Mouse (Mus musculus) cerebellum, adult 9-10 months (tissue): ENCODE results near the gene Tpo.

Experiments used
- DNase-seq: peaks from one replicate; pipeline ENCODE4 v3.0.0; 2022

The Tpo gene

DNA sequence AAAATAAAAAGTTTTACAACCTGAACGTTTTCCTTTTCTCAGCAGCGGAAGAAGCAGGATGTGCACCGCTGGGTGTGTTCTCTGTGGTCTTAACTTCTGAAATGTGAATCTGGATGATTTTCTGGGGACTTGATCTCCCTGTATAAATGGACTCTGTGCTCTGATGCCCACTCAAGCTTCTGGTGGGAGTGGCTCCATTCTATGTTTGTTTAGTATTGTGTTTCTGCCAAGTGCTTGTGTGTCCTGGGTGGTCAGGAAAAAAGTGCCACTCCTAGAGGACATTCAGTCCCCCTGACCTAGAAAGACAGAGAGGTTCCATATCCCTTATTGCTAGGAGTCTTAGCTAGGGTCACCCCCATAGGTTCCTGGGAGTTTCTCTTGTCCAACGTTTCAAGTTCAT lies at the start of gene Tpo:
Tpo (minus strand) TSS at position 101 of the 400 bp plus-strand sequence.
- no peak for DNase-seq

DNA sequence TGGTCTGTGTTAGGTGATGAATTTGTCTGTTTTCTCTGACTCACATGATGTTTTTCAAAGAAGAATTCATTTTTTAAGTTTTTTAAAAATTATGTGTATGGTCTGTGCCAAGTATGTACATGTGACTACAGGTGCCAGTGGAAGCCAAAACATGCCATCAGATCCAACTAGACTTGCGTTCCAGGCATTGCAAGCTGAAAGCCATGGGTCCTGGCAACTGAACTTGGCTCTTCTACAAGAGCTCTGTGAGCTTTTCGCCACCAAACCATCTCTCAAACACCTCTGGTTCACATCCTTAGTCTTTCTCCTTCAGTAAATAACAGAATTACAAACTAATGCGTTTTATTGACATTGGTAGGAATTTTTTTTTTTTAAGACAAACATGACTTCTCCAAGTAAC lies 49.3 kb upstream of the Tpo start:
- DNase-seq = no peak

DNA sequence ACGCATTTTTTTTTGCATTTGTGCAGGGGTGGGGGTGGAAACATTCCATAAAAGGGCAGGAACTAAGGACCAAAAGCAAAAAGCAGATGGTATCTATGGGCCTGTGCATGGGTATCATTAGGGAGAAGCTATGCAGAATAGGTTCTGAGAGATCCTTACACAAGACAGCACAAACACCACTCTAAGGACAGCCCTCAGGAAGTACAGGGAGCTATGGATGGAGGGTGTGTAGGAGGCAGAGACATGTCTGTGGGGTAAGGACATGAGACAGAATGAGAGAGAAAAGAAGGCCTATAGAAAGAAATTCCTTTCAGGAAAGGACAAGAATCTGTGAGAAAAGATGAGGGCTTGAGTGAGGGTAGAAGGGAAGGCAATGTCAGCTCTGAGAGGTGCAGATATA lies 47.2 kb upstream of the Tpo start:
- DNase-seq = no peak

DNA sequence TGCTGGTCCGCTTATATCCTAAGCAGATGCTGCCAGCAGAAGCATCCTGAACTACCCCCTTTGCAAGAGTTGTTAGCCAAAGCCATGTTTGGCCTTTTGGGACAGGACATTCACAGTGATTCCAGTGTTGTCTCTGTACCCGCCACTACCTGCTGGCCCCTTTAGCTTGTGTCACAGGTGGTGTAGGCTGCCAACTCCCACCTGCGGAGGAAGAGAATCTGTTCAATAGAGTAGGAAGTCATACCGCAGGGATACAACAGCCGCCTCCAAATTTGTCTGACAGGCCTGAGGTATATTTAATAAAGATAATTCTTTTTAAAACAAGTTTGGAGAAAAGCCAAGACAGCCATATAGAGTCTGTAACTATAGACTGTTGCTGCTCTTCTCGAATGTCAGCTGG lies 45.5 kb upstream of the Tpo start:
- no peak for DNase-seq

GRCm38 (mm10) chr12:30177529-30177928 lies 45.1 kb upstream of the Tpo start:
- DNase-seq = no peak

DNA sequence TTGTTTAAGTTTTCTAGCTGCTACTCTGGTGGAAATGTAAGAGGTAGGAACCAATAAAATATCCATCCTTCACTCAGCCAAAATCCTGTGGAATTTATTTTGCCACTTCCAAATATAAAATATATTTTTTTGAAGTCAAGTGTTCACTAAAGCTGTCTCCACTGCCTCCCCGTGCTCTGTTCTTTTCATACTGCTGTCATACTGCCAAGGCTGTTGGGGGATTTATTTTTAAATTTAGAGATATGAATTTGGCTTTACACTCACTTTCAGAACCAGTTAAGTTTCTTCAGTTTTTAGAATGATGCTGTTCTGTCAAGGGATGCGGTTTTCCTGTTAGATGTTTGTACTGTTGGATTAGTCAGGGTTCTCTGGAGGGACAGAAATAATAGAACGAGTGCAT lies 36.1 kb upstream of the Tpo start:
- no peak for DNase-seq

- DNase-seq = no peak
Measured at GRCm38 (mm10) chr12:30164538-30164937, 32.1 kb upstream of the Tpo start.

- no peak for DNase-seq
Measured at GRCm38 (mm10) chr12:30164005-30164404, 31.6 kb upstream of the Tpo start.

DNA sequence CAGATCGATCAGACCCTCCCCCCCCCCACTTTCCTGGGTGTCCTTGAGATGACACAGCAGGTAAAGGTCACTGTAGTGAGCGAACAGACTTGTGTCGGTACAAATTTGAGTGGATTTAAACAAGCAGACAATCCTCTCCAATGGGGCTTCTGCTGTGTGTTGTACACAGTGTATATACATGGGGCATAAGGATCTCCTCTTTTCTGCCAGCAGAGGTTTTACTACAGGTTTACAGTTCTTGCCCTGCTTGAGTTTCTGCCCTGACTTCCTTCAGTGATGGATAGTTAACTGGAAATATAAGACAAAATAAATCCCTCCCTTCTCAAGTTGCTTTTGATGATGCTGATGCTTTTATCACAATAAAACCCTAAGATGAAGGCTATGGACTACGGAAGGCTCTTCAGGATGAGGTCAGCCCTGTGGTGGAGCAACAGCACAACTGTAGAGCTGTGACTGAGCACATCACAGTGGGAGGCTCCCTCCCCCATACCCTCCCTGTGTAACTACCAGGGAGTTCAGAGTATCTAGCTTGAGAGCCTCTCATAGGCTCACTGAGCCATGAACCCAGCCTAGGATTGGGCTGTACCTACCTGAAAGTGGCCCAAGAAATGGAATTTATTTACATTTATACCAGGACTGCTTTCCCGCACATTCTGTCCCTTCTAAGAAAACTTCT lies 29.4 kb upstream of the Tpo start:
- no peak for DNase-seq

- no peak for DNase-seq
Measured at GRCm38 (mm10) chr12:30160475-30160874, 28.1 kb upstream of the Tpo start.

DNA sequence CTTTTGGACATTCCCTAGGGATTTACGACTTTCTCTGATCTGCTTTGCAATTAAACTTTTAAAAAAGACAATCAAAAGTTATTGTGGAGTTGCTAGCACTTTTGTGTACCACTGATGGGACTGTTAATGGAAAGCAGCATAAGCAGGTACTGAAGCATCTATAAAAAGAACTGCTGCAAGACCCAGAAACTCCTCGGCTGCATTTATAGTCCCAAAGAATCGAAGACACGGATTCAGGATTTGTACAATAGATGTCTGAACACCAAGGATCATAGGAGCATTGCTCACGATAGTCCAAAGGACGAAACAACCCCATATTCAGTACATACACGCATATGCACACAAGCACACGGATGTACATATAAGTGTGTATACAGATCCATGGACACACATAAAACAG lies 27.4 kb upstream of the Tpo start:
- no peak for DNase-seq

GRCm38 (mm10) chr12:30154079-30154673 lies 21.8 kb upstream of the Tpo start:
- no peak for DNase-seq

GRCm38 (mm10) chr12:30142085-30142484 lies 9.7 kb upstream of the Tpo start:
- no peak for DNase-seq

- no peak for DNase-seq
Measured at GRCm38 (mm10) chr12:30129411-30129716, 3.1 kb downstream of the Tpo start.

- DNase-seq = peak; percentile 43
Measured at GRCm38 (mm10) chr12:30128561-30129410, 3.6 kb downstream of the Tpo start.

DNA sequence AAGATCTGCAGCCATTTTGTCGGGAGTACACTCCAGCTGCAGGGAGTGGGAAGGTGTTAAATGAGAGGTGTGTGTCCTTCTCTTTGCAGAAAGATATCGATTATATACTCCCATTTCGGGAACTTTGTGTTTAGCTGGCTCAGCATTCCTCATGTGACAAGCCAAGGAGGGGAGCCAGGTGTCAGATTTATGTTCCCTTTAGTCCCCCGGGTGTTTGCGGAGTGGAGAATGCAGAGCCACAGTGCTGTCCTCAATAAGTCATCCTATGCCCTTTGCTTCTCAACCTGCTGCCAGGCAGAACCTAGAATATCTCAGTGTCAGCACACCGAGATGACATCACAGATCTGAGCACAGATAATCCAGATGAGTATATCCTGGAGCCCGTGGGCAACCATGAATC lies 10.1 kb downstream of the Tpo start:
- DNase-seq = no peak

- no peak for DNase-seq
Measured at GRCm38 (mm10) chr12:30112271-30112670, 20.2 kb downstream of the Tpo start.

- no peak for DNase-seq
Measured at GRCm38 (mm10) chr12:30109646-30110605, 22.5 kb downstream of the Tpo start.

DNA sequence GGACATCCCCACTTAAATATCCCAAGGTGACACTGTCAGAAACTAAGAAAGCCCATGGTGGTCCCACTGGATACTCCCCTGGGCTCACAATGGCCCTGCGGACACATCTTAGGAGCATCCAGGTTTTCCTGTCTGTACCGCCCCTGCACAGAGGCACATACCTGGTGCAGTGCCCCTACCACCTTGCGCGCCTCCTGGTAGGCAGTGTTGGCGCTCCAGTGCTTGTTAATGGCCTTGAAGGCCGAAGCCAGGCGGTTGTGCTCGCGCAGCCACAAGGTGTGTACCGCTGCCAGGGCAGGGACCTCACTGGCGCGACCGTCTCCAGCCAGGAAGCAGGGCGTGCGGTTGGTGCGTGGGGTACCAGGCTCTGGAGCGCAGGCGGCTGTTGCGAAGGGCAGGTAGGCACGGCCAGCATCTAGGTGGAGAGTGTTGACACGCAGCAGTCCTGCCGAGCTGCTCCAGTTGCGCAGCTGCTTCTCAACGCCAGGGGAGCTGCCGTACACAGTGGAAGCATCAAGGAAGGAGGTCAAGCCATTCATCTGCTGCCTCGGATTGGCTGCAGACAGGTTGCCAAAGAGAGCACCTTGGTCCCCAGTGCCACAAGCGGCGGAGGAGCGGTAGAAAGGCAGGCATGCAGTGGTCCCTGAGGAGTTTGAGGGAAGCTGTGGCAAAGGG lies 29.4 kb downstream of the Tpo start:
- no peak for DNase-seq

DNA sequence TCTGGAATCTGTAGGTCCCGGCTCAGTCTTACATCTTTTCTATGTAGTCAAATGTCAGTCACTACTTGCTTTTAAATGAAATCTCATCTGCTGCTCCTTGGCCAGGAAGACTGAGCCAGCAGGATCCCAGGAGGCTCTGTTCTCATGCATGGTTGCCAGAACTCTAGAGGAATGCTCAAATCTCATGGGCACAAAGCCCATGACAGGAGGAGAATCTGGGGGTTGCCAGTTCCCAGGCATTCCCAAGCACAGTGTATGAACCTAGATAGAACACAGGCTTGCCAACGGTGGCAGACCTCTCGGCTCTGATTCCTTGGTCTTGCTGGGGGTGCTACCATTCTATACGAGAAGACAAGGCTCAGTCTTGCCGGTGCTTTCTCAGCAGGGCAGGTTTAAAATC lies 40.3 kb downstream of the Tpo start:
- DNase-seq = no peak

DNA sequence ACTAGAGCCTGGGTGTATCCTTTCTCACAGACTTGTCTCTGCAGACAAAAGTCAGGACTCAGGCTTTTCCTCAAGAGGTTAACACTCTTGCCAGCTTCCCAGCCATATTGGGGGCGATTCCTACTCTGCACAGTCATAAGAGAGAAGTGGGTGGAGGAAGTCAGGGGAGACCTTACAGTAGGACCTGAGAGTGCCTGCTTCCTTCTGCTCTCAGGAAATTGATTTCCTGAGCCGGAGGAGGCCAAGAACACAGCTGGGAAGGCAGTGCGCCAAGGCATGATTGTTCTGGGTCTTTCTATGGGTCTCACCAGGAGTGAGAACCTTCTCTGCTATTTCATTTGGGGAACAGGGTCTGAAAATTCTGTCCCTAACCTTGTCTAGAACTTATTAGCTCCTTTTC lies 48.5 kb downstream of the Tpo start:
- no peak for DNase-seq

- DNase-seq = no peak
Measured at GRCm38 (mm10) chr12:30077056-30077455, 55.4 kb downstream of the Tpo start.

DNA sequence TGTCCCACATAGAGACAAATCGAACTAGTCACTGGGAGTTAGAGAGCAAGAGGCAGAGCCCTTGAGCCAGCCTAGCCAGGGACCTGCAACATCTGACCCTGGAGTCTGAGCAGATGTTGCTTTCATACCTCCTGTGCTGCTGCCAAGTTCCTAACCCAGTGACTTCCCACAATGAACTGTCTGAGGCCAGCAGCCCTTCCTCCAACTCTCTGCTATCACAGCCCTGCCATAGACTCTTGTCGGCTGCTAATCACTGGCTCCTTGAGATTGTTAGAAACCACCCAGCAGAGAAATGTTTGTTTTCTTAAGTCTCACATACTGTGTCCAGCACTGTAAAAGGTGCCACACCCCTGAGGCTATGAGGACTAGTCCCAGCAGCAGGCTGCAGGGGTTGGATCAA lies 56.1 kb downstream of the Tpo start:
- no peak for DNase-seq
